Mouse (Mus musculus): ENCODE measurements around the gene Glycam1.

The Glycam1 gene

DNA sequence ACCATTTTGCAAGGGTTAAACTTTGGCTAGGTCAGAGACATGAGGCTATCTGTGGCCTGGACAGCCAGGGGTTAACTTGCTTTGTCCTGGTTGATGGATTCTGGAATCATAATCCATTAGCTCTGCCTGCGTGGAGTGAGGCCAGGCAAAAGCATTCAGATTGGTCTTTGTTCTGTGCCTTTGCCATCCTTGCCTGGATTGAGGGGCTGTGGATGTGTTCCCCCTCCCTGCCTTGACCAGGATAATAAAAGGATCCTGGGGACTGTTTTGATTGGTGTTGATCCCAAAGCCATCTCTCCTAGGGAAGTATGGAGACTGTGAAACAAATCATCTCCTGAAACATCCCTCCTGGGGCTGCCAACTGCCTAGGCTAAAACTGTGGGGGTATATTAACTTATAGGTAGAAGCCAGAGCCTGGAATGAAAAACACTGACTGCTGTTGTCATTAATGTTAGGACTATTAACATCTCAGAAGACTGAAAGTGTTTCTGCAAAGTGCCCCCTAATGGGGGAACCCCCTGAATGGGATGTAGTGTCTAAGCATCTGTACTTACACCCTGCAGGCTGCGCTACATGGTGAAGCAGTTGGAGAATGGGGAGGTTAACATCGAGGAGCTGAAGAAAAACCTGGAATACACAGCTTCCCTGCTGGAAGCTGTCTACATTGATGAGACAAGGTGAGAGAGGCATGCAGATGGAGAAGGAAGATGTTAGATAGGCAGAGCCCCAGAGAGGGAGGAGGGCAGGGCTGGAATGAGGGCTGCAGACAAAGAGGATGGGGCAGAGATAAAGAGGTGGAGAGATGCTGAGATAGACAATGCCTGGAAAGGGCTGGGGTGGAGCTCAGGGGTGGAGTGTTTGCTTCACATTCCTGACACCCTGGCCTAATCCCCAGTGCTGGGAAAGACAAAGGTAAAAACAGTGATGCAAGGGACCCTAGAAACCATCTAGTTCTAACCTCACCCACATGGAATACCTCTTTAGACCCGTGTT is 45.2 kb downstream of the Glycam1 start:
- peak; percentile 55 for DNase-seq (ENCODE audit: extremely low spot score)

DNA sequence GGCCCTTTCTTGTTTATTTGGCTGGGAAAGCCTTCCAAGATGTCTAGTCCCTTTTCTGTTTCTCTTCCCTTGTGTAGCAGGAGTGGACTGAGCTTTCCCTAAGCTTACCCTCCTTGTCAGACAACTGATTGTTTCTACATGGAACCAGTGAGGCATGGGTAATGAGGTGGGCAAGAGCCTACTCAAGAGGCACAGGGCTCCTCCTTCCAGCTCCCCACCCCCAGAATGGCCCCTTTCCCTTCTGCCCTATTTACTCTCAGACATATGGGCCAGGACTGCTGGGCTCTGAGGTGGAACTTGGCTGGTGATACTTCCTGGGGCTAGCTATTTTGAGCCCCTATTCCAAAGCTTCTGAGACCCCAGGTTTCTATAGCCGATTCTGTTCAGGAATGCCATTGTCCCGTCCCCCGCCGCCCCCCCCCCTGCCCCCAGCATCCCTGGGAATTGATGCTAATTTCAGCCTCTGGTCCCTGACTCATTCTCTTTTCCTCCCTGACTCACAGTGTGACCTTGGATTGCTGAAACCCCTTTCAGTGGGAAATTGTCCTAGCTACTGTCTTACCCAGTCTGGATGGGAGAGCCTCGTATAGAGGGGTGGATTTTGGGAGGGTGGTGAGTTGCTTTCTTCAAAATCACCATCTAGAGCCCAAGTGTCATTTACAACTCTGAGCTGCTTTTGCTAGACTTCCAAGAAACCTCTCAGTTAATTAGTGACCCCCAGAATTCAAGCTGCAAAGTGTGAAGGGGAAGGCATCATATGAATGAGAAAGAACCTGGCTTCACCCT is 46.1 kb downstream of the Glycam1 start:
- peak; percentile 67 for DNase-seq (ENCODE audit: extremely low spot score)

DNA sequence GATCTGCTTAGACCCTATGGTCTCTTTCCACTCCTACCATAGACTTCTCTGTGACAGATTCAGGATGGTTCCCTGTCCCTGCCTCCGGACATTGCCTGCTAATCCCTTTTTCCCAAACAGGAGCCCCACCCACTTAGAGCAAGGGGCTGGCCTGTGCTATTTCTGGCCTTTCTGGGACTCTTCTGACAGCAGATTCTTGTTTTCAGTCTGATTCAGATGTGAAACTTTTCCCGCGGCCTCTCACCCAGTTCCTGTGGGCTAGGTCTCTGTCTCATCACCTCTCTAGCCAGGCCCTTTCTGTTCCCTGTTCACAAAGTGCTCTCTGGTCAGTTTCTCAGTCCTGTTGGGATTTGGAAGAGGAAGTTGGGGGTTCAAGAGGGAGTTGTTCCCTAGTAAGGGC is 50.0 kb downstream of the Glycam1 start:
- no peak for DNase-seq (ENCODE audit: extremely low spot score)

DNA sequence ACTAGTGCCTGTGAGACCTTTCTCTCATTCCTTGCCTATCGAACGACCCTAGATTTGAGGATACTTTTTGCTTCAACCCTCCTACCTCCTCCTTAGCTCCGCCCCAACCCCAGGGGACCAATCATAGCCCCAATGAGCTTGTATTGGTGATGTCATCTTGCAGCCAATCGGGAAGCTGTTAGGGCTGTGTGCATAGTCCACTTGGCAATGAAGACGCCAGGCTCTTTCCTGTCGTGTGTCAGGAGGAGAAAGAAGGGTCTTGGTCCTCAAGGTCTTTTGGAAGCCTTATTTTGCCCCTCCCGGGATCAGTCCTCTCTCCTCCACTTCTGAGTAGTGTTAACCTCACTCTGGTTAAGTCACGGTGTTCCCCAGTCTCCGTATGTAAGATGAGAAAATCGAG is 50.8 kb downstream of the Glycam1 start:
- peak; percentile 84 for DNase-seq (ENCODE audit: extremely low spot score)

DNA sequence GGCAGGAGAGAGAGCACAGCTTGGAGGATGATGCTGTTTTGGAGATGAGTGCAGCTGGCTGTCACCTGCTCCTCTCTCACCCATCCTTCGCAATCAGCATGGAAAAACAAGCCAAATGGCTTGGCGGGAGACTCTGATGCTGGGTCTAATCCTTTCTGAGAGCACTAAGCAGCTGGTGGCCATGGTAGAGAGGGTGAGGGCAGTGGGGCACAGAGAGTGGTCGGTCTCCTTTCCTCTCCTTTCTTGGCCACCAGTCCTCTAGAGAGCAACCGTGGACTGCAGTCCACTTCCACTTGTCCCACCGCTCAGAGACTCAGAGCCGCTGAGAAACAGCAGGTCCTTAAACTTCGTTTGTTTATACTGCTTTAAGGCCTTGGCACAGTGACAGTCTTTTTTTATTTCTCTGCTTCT is 51.3 kb downstream of the Glycam1 start:
- no peak for DNase-seq (ENCODE audit: extremely low spot score)

Data from embryo, embryonic 9.5 days (tissue).